Mouse (Mus musculus) G1E (cell line): ENCODE data around the gene Olfr322. TPM values are rescaled to one million over a fixed set of nuclear protein-coding genes. Genes with fewer than 3 reads are reported as not detected.

Experiments used
- ATAC-seq: 2 replicates; pipeline ENCODE4 v1.8.0; 2016; ENCODE audit warnings: mild to moderate bottlenecking; ENCODE audit not compliant: insufficient number of reproducible peaks, poor library complexity, low FRiP score, severe bottlenecking; ENCODE audit errors: extremely low read depth
- DNase-seq: peaks from one replicate; pipeline ENCODE4 v3.0.0; 2012; ENCODE audit warnings: low spot score
- H3K27me3 ChIP-seq: 2 replicates; pipeline ENCODE4 v1.6.1; 2012; ENCODE audit warnings: mild to moderate bottlenecking, low read length, inconsistent platforms; ENCODE audit not compliant: insufficient read depth
- H3K36me3 ChIP-seq: replicated peaks from 2 replicates; pipeline ENCODE3; 2012; ENCODE audit warnings: mild to moderate bottlenecking, inconsistent platforms
- H3K4me1 ChIP-seq: 2 replicates; pipeline ENCODE4 v1.6.1; 2012; ENCODE audit warnings: low read depth, low read length, inconsistent platforms, mixed read lengths; ENCODE audit not compliant: insufficient read depth
- H3K4me3 ChIP-seq: 2 replicates; pipeline ENCODE4 v1.5.1; 2012; ENCODE audit warnings: low read depth, mild to moderate bottlenecking, inconsistent platforms, low read length, moderate library complexity, mixed read lengths
- H3K9me3 ChIP-seq: replicated peaks from 2 replicates; pipeline ENCODE4 v1.6.1; 2012; ENCODE audit warnings: inconsistent platforms
- CTCF ChIP-seq: IDR thresholded peaks from 2 replicates; pipeline ENCODE4 v1.5.1; 2012; ENCODE audit warnings: low read depth, low read length, inconsistent platforms, mixed read lengths
- GATA1 ChIP-seq: IDR thresholded peaks from 2 replicates; pipeline ENCODE4 v1.6.1; 2012; ENCODE audit warnings: borderline replicate concordance, low read length, inconsistent platforms, mixed read lengths
- GATA2 ChIP-seq: IDR thresholded peaks from 2 replicates; pipeline ENCODE4 v1.6.1; 2012; ENCODE audit warnings: low read depth, low read length, inconsistent platforms, borderline replicate concordance
- POLR2AphosphoS5 ChIP-seq: IDR thresholded peaks from 2 replicates; pipeline ENCODE4 v1.6.1; 2012; ENCODE audit warnings: low read depth, low read length, inconsistent platforms; ENCODE audit not compliant: insufficient replicate concordance
- TAL1 ChIP-seq: conservative IDR thresholded peaks from 2 replicates; pipeline ENCODE4 v1.6.1; 2012; ENCODE audit warnings: low read depth, low read length, inconsistent platforms, mixed read lengths
- polyA plus RNA-seq: library from polyadenylated mRNA; stranded (reverse); fragments of >175 nt; gene quantifications from 2 replicates; pipeline ENCODE4 v1.2.3, GENCODE M21; 2012
- total RNA-seq, 2 experiments: library from RNA; stranded (forward) in 1 of 2; stranded (reverse) in 1 of 2; fragments of 200-1000 nt in 1 of 2; fragments of >200 nt in 1 of 2; fragmentation: Nextera tagmentation in 1 of 2; gene quantifications; 2 replicates each; pipeline ENCODE4 v1.2.3; 2014 to 2017

Olfr322 gene
- total and polyA plus RNA-seq, 3 experiments: 0.16 TPM; not detected in 2

GRCm38 (mm10) chr11:58630401-58630800, 28.2 kb upstream of the Olfr322 start, which contains the start of gene Olfr323:
Gene Olfr323, minus strand, starts transcription at chr11:58630501.
- Histone ChIP-seq H3K27me3 (peaks cover 18% of the 10 kb centered on the region; the same call in 1 of the 2 replicates), H3K4me3 (no peak within 1 kb of the TSS), H3K4me1 (no peaks in the 10 kb centered on the region), H3K9me3 (no peaks in the 10 kb centered on the region), H3K36me3 (no peaks in the 10 kb centered on the region)
- ATAC-seq: no peak
- no peak for TF ChIP-seq GATA1
- no peak for TF ChIP-seq TAL1
- TF ChIP-seq GATA2: no peak
- TF ChIP-seq POLR2AphosphoS5: no peak
- TF ChIP-seq CTCF: no peak
- no peak for DNase-seq

GRCm38 (mm10) chr11:58634878-58635277, 23.7 kb upstream of the Olfr322 start:
- no peaks in the 10 kb centered on the region for H3K36me3 ChIP-seq
- no peaks in the 10 kb centered on the region for H3K4me1 ChIP-seq
- DNase-seq: no peak
- no peak overlapping the region for H3K4me3 ChIP-seq
- H3K9me3 ChIP-seq: no peaks in the 10 kb centered on the region
- TF ChIP-seq GATA2: no peak
- no peak for TF ChIP-seq POLR2AphosphoS5
- no peak for TF ChIP-seq TAL1
- TF ChIP-seq GATA1: no peak
- no peak for TF ChIP-seq CTCF
- ATAC-seq: no peak
- peaks cover 24% of the 10 kb centered on the region for H3K27me3 ChIP-seq

GRCm38 (mm10) chr11:58636376-58636977, 22.1 kb upstream of the Olfr322 start:
- Histone ChIP-seq H3K4me1 (no peaks in the 10 kb centered on the region), H3K27me3 (peaks cover 27% of the 10 kb centered on the region), H3K36me3 (no peaks in the 10 kb centered on the region), H3K4me3 (no peak overlapping the region), H3K9me3 (no peaks in the 10 kb centered on the region)
- DNase-seq (peak; percentile 22), ATAC-seq (no peak; the same call in 1 of the 2 replicates)
- no peak for TF ChIP-seq GATA2
- TF ChIP-seq CTCF: no peak
- no peak for TF ChIP-seq TAL1
- no peak for TF ChIP-seq POLR2AphosphoS5
- TF ChIP-seq GATA1: no peak

- H3K36me3 ChIP-seq: no peaks in the 10 kb centered on the region
- H3K9me3 ChIP-seq: no peaks in the 10 kb centered on the region
- no peak for ATAC-seq
- H3K27me3 ChIP-seq: peaks cover 30% of the 10 kb centered on the region
- peaks cover 7% of the 10 kb centered on the region for H3K4me1 ChIP-seq
- no peak for DNase-seq
- no peak overlapping the region for H3K4me3 ChIP-seq
- TF ChIP-seq CTCF: no peak
- no peak for TF ChIP-seq GATA2
- no peak for TF ChIP-seq TAL1
- no peak for TF ChIP-seq GATA1
- TF ChIP-seq POLR2AphosphoS5: no peak
These were observed 20.3 kb upstream of the Olfr322 start for GRCm38 (mm10) chr11:58638176-58638701.

- ATAC-seq (no peak), DNase-seq (no peak)
- H3K4me1 ChIP-seq: peaks cover 11% of the 10 kb centered on the region
- H3K36me3 ChIP-seq: no peaks in the 10 kb centered on the region
- H3K27me3 ChIP-seq: peaks cover 23% of the 10 kb centered on the region
- H3K4me3 ChIP-seq: no peak within 1 kb of the TSS
- H3K9me3 ChIP-seq: no peaks in the 10 kb centered on the region
- TF ChIP-seq GATA2: no peak
- no peak for TF ChIP-seq TAL1
- no peak for TF ChIP-seq GATA1
- TF ChIP-seq CTCF: no peak
- no peak for TF ChIP-seq POLR2AphosphoS5
These were observed 18.2 kb upstream of the Olfr322 start, which contains the start of gene Trim58 for GRCm38 (mm10) chr11:58640272-58640867. Gene Trim58, plus strand, starts transcription at chr11:58640465.

- no peak overlapping the region for H3K4me3 ChIP-seq
- no peaks in the 10 kb centered on the region for H3K9me3 ChIP-seq
- DNase-seq (no peak), ATAC-seq (no peak)
- H3K27me3 ChIP-seq: peaks cover 27% of the 10 kb centered on the region
- H3K36me3 ChIP-seq: no peaks in the 10 kb centered on the region
- peaks cover 11% of the 10 kb centered on the region for H3K4me1 ChIP-seq
- TF ChIP-seq GATA2 (no peak), CTCF (no peak), POLR2AphosphoS5 (no peak), GATA1 (no peak), TAL1 (no peak)
These were observed 17.5 kb upstream of the Olfr322 start for GRCm38 (mm10) chr11:58641057-58641456.
